Mouse (Mus musculus) monocyte, adult 59 days (primary cell): Measurements from ENCODE around the gene Catsper3. TPM values are rescaled to one million over a fixed set of nuclear protein-coding genes. Genes with fewer than 3 reads are reported as not detected.

Experiments used
- total RNA-seq, 2 experiments: library from RNA; stranded (reverse); gene quantifications; one replicate each; pipeline ENCODE4 v1.2.4; 2023

The Catsper3 gene
- total RNA-seq: not detected

GRCm38 (mm10) chr13:55784268-55784667, at the start of gene Catsper3:
Catsper3 (plus strand) TSS chr13:55784568.

DNA sequence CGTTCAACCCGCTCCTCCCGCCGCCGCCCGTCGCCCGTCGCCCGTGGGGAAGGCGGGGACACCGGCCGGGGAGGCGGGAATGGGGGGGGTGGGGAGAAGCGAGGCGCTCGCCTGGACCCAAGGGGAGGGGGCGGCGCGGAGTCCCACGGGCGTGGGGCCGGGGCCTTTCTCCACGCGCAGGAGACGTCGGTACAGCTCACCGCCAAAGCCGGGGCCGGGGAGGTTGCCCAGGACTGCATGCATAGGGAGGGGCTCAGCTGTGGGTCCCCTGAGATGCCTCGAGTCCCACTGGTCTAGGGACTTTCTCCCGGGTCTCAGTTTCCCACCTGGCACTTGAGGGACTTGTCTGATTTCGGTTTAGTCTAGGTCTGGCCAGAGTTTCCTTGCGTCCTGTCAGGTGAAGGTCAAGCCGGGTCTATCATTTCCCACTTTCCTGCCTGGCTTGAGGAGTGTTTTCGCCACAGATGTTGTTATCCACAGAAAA, 51.8 kb downstream of the Catsper3 start, which contains the start of gene Pitx1:
TSS of gene Pitx1 (minus strand) at position 51 of the 484 bp plus-strand sequence.

Other genes with a start within 250 kb of the Catsper3 start
- 10 to 100 TPM; 59.0 to 60.2 TPM for gene Ddx41, start 247.9 kb upstream of the Catsper3 start, total RNA-seq
- 100 to 1,000 TPM in 1 of 2 experiments, 10 to 100 TPM in 1; 90.5 to 104 TPM for gene Fam193b, start 213.4 kb upstream of the Catsper3 start, total RNA-seq
- 10 to 100 TPM; 93.3 to 95.8 TPM for gene Tmed9, start 210.8 kb upstream of the Catsper3 start, total RNA-seq
- 10 to 100 TPM; 11.4 to 13.0 TPM for gene B4galt7, start 184.7 kb upstream of the Catsper3 start, total RNA-seq
- gene Caml, start 161.6 kb upstream of the Catsper3 start, total RNA-seq: 10 to 100 TPM; 18.6 to 20.4 TPM
- 10 to 100 TPM; 52.8 to 65.4 TPM for gene Ddx46, start 149.5 kb upstream of the Catsper3 start, total RNA-seq
- 10 to 100 TPM; 26.2 to 27.4 TPM for gene B230219D22Rik, start 91.4 kb upstream of the Catsper3 start, total RNA-seq
- gene Txndc15, start 69.9 kb upstream of the Catsper3 start, total RNA-seq: 10 to 100 TPM; 24.5 to 26.3 TPM
- gene Pcbd2, start 57.2 kb upstream of the Catsper3 start, total RNA-seq: 10 to 100 TPM; 28.3 to 31.9 TPM
- gene Pitx1, start 51.6 kb downstream of the Catsper3 start, total RNA-seq: not detected